8 mouse cellular contexts compared by ENCODE assay signal in the genomic region with DNA sequence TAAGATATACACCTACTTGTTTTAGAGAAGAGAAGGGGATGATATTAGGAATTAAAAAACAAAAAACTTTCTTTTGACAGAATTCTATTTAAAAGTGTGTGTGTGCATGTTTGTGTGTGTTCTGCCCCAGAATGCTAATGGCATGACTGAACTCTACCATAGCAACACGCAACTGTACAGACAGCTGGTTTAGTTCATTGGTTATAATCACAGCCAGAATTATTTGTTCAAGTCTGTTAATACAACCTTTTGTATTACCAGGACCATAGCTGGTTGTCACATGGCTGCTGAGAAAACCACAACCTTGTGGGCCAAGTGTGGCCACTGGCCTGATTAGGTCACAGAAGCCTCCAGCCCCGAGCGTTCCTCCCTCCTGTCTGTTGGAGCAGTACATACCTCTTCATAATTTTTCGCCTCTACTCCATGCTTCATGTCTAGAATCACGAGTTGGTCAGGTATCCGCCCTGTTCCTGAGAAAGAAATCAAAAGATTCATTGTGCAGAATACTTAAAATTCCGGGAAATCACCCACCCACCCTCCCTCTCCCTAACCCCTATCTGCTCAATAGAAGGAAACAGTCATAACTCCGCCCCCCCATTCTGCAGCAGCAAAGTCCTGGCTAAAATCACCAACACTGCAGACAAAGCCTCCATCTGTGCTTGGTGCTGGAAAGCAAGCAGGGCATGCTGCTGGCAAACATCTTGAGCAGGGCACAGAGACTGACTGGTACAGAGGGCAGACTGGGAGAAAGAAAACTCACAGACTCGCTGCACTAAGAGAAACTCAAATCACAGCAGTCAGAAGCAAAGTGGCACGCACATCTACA. TPM values are rescaled to one million over a fixed set of nuclear protein-coding genes. Genes with fewer than 3 reads are reported as not detected.
DNase-seq lines count a peak whose midpoint lies in the region; ATAC-seq lines count a peak whose summit lies in the region.

No protein-coding gene starts in this region.

- no peak for ATAC-seq in forebrain, embryonic 12.5 days (ENCODE audit: low FRiP score)
- ATAC-seq in forebrain, embryonic 11.5 days (replicated peaks; ENCODE audit: low FRiP score) = no peak

- WGBS in forebrain, embryonic 12.5 days = 74% methylated on average over 10 of the region's 10 CpGs
- 83% methylated on average over 10 of the region's 10 CpGs for WGBS in forebrain, embryonic 11.5 days

- DNase-seq in forebrain, embryonic 11.5 days (ENCODE audit: low spot score) = no peak
- peak; percentile 67 for DNase-seq in adipocyte (ENCODE audit: low spot score)
- peak; percentile 63 for DNase-seq in heart, adult 8-10 months (ENCODE audit: low spot score)
- peak; percentile 32 to 36 for DNase-seq in layer of hippocampus, postnatal 25 days (ENCODE audit: extremely low spot score in 1 of 2, low spot score in 1 of 2)
- DNase-seq in right cerebral cortex, adult 18-20 months = peak; percentile 79
- no peak for DNase-seq in c-Kit-positive CD71-positive TER-119-positive erythroid progenitor cells, embryonic 14.5 days (ENCODE audit: low spot score)
- DNase-seq in spleen, adult 18-20 months = no peak

- H3K4me2 ChIP-seq in forebrain, embryonic 12.5 days = no peak overlapping the region
- H3K4me2 ChIP-seq in forebrain, embryonic 11.5 days (ENCODE audit: low read depth, low read length, severe bottlenecking) = no peak overlapping the region

- no peak overlapping the region for H3K4me3 ChIP-seq in forebrain, embryonic 12.5 days (replicated peaks)
- H3K4me3 ChIP-seq in forebrain, embryonic 11.5 days (ENCODE audit: low read depth, low read length) = no peak overlapping the region

- H3K36me3 ChIP-seq in forebrain, embryonic 12.5 days (replicated peaks) = peaks cover 49% of the 10 kb centered on the region
- peaks cover 6% of the 10 kb centered on the region; the same call in 1 of the 2 replicates for H3K36me3 ChIP-seq in forebrain, embryonic 11.5 days (ENCODE audit: control insufficient read depth, insufficient read depth, low read length)

- H3K9me3 ChIP-seq in forebrain, embryonic 12.5 days = no peaks in the 10 kb centered on the region
- H3K9me3 ChIP-seq in forebrain, embryonic 11.5 days (ENCODE audit: control insufficient read depth, low read length) = no peaks in the 10 kb centered on the region

- no peaks in the 10 kb centered on the region for H3K4me1 ChIP-seq in forebrain, embryonic 12.5 days
- peaks cover 2% of the 10 kb centered on the region; the same call in 1 of the 2 replicates for H3K4me1 ChIP-seq in forebrain, embryonic 11.5 days (replicated peaks; ENCODE audit: control insufficient read depth, insufficient read depth, low read length)

- H3K9ac ChIP-seq in forebrain, embryonic 12.5 days = no peak overlapping the region
- H3K9ac ChIP-seq in forebrain, embryonic 11.5 days (ENCODE audit: low read length) = no peak overlapping the region

- 0 out of 2 replicates have a peak overlapping the region, but pooled peaks have one; percentile 65 for H3K27ac ChIP-seq in forebrain, embryonic 12.5 days
- H3K27ac ChIP-seq in forebrain, embryonic 11.5 days (ENCODE audit: low read depth, low read length) = no peak overlapping the region

- H3K27me3 ChIP-seq in forebrain, embryonic 12.5 days = no peaks in the 10 kb centered on the region
- H3K27me3 ChIP-seq in forebrain, embryonic 11.5 days (ENCODE audit: control insufficient read depth, insufficient read depth, low read length) = no peaks in the 10 kb centered on the region

RNA-seq across cellular contexts. Expression of a gene that starts 11.5 kb away (rescaled TPM):
- polyA plus RNA-seq in forebrain, embryonic 12.5 days (2016; fragmentation: Nextera tagmentation; extraction: Ambion mirVana) = 23.7 and 24.5 TPM in 2 replicates
- polyA plus RNA-seq in forebrain, embryonic 11.5 days (2014; fragmentation: Nextera tagmentation; extraction: Ambion mirVana) = 13.8 and 14.0 TPM in 2 replicates
- total RNA-seq in heart, adult 8-10 months (2022) = 100 to 1,000 TPM; 119 to 127 (median 123) TPM
- 10 to 100 TPM; 31.8 to 31.9 TPM for total RNA-seq in layer of hippocampus, postnatal 25 days (2021)

RNA-seq across cellular contexts. Expression of a gene that starts 24.0 kb away (rescaled TPM):
- polyA plus RNA-seq in forebrain, embryonic 12.5 days (2016; fragmentation: Nextera tagmentation; extraction: Ambion mirVana) = 208 and 214 TPM in 2 replicates
- polyA plus RNA-seq in forebrain, embryonic 11.5 days (2014; fragmentation: Nextera tagmentation; extraction: Ambion mirVana) = 229 and 244 TPM in 2 replicates
- total RNA-seq in heart, adult 8-10 months (2022) = 100 to 1,000 TPM; 164 to 177 (median 171) TPM
- 100 to 1,000 TPM; 162 TPM for total RNA-seq in layer of hippocampus, postnatal 25 days (2021)

Comparison
In these comparisons a context has a peak if more than half of its experiments do, and no peak if none do; other contexts are left out.
1. DNase-seq: peak in adipocyte (single experiment), heart, adult 8-10 months (single experiment), layer of hippocampus, postnatal 25 days (2 of 2) and right cerebral cortex, adult 18-20 months (single experiment); none in forebrain, embryonic 11.5 days (single experiment), c-Kit-positive CD71-positive TER-119-positive erythroid progenitor cells, embryonic 14.5 days (single experiment) and spleen, adult 18-20 months (0 of 2).